Mouse (Mus musculus): ENCODE results near the gene Myof. TPM values are rescaled to one million over a fixed set of nuclear protein-coding genes. Genes with fewer than 3 reads are reported as not detected.
A peak's percentile ranks its signal among the peaks of the same experiment; 100 is the strongest.

Myof gene
- polyA plus RNA-seq, 1 experiment from 2014 or later, result 16.5 TPM

DNA sequence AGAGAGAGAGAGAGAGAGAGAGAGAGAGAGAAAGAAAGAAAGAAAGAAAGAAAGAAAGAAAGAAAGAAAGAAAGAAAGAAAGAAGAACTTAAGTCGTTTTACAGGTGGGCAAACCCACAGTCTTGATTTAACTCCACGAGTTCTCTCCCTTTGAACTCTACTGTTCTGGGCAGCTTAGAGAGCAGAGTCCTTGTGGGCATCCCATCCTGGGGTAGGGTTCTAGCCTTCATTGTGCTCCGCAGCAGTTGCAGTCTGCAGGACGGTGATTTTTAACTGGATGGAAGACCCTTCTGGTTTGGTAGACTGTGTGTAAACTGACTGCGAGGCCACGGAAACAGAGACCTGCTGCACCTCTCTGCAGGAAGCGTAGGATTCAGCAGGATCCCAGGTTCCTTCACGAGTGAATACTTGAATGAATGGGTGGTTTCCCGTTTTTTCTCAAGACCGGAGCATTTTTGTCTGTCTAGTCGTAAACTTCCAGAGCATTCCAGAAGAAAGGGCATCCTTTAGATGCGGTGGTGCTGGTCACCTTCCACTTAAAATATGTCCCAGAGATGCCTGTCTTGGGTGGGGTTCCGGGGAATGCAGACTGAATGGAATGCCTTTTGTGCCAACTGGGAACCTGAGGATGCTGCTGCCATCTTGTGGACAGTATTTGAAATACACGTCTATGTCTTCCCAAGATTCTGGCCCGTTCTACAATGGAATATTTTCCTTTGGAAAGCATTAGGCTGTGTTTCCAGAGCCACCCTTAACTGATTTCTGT is 156.8 kb downstream of the Myof start:
- whole genome bisulfite sequencing, result 16% methylated on average over 15 of the region's 15 CpGs
- H3K27ac ChIP-seq, result no peak overlapping the region
- H3K9ac ChIP-seq, result 0 out of 2 replicates have a peak overlapping the region, but pooled peaks have one; percentile 28
- peak overlapping the region; percentile 63 for H3K4me2 ChIP-seq
- H3K9me3 ChIP-seq (replicated peaks), result no peaks in the 10 kb centered on the region
- H3K27me3 ChIP-seq, result peaks cover 3% of the 10 kb centered on the region; the same call in 1 of the 2 replicates
- H3K36me3 ChIP-seq, result no peaks in the 10 kb centered on the region
- peaks cover 7% of the 10 kb centered on the region; the same call in 1 of the 2 replicates for H3K4me1 ChIP-seq
- ATAC-seq (replicated peaks; ENCODE audit: low FRiP score), result peak; percentile 46; the same call in 1 of the 2 replicates
- peak overlapping the region; percentile 30 for H3K4me3 ChIP-seq (replicated peaks)

DNA sequence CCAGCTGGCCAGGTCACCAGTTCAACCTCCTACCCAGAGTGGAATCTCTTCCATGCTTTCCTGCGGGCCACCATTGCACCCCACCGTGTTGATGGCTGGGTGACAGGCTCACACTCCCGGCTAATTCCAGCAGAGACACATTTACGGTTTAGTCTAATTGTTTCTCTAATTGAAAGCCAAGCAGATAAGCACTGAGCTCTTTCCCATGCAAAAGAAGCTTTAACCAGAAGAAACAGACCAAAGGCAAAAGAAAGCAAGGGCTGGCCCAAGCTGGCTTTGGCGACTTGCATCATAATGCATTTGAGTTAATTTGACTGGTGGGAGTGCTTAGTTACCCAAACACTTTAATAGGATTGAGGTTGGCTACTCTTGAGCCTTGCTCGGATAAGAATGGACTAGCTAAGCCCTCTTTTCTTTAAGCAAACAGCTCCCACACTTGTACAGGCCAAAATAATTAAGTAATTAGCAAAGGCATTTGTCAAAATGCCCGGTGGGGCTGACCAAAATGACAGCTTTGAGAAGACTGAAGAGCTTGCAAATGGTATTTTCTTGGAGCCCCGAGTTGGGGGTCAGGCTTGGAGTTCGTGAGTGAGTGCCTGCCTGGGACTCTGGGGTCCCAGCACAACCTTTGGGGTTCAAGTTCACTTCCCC is 161.8 kb downstream of the Myof start:
- peaks cover 37% of the 10 kb centered on the region for H3K27me3 ChIP-seq
- H3K9ac ChIP-seq, result no peak overlapping the region
- H3K4me3 ChIP-seq (replicated peaks), result no peak overlapping the region
- WGBS, result 16% methylated on average over 9 of the region's 9 CpGs
- H3K4me2 ChIP-seq, result no peak overlapping the region
- no peak for ATAC-seq (replicated peaks; ENCODE audit: low FRiP score)
- no peaks in the 10 kb centered on the region for H3K9me3 ChIP-seq (replicated peaks)
- no peaks in the 10 kb centered on the region for H3K36me3 ChIP-seq
- H3K27ac ChIP-seq, result no peak overlapping the region
- H3K4me1 ChIP-seq, result peaks cover 19% of the 10 kb centered on the region

DNA sequence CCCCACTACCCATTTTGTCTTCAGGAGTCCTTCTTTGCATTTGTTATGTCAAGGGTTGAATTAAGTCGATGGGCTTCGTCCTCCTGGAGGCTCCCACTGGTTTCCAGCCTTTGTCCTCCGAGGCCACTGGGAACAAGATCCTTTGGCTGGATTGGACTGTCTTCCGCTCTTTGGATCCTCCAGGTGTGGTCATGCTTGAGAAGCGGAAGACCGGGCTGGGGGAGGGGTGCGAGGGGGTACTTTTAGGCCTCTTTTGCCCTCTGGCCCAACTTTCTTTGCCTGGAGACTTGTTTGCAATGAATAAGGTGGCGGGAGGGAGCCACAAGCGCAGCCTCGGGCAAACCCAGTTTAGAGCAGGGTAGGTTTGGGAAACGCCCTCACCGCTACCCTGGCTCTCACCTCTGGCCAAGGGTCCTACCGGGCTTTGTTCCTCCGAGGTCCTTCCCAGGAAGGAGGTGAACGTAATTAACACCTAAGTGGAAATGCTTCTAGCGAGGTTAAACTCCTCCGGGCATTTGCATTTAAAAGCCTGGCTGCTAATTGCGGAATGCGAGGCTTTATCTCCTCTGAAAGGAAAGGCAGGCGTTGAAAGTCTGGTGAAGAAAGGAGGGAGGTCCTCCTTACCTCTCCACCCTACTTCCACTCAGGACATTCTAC is 165.7 kb downstream of the Myof start:
- ATAC-seq (replicated peaks; ENCODE audit: low FRiP score), result no peak; the same call in 1 of the 2 replicates
- H3K9ac ChIP-seq, result no peak overlapping the region
- no peak overlapping the region for H3K27ac ChIP-seq
- H3K9me3 ChIP-seq (replicated peaks), result no peaks in the 10 kb centered on the region
- no peaks in the 10 kb centered on the region for H3K36me3 ChIP-seq
- peaks cover 17% of the 10 kb centered on the region for H3K4me1 ChIP-seq
- 7% methylated on average over 20 of the region's 20 CpGs for WGBS
- H3K4me3 ChIP-seq (replicated peaks), result peak overlapping the region; percentile 10; the same call in 1 of the 2 replicates
- H3K27me3 ChIP-seq, result peaks cover 41% of the 10 kb centered on the region
- peak overlapping the region; percentile 48 for H3K4me2 ChIP-seq

DNA sequence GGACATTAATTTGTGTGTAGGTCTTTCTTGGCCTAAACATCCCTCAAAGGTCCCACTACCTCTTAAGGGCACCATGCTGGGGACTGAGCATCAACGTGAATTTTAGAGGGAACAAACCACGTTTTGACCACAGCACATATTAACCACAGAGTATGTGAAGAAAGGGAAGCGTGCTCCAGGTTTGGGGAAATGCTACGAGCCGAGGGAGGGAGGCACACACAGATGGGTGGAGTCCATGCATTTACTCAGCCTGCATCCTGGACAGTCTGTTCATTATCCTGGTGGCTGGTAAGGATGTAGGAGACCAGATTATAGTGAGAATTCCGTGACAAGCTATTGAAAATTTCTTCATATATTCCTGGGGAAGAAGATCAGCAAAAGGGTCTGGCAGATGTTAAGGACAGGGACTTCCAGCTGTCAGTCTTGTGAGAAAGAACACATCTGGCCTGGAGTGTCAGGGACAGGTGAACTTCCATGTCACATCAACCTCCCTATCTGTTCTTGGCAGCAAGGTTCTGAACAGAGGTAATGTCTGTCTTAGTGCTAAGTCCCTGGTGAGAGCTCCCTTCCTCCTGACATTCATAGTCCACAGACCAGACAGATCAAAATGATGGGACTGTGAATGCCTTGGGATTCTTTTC is 166.7 kb downstream of the Myof start:
- Histone ChIP-seq H3K4me3 (replicated peaks) (no peak overlapping the region), H3K36me3 (no peaks in the 10 kb centered on the region), H3K27ac (no peak overlapping the region), H3K9me3 (replicated peaks) (no peaks in the 10 kb centered on the region), H3K4me2 (no peak overlapping the region), H3K9ac (no peak overlapping the region), H3K4me1 (peaks cover 16% of the 10 kb centered on the region), H3K27me3 (peaks cover 41% of the 10 kb centered on the region)
- 65% methylated on average over 6 of the region's 6 CpGs for WGBS
- no peak for ATAC-seq (replicated peaks; ENCODE audit: low FRiP score)

DNA sequence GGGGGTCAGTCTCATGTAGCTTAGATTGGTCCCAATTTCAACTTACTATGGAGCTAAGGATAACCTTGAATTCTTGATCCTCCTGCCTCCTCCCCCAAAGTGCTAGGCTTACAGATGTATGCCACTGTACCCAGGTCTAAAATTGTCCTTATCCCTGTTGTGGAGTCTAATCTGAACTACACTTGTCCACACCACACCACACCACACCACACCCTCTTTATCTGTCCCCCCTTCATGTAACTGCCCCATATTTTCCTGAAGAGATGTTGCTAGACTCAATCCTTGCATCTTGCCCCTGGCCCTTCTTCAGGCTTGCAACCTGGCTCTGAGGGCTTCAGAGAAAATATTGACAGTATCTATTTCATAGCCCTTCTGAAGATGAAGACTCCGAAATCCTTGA is 169.9 kb downstream of the Myof start:
- H3K27ac ChIP-seq, result no peak overlapping the region
- peaks cover 11% of the 10 kb centered on the region for H3K4me1 ChIP-seq
- H3K4me2 ChIP-seq, result no peak overlapping the region
- WGBS, result 90% methylated on average over 1 of the region's 1 CpGs
- H3K9ac ChIP-seq, result no peak overlapping the region
- no peak overlapping the region for H3K4me3 ChIP-seq (replicated peaks)
- H3K36me3 ChIP-seq, result no peaks in the 10 kb centered on the region
- peaks cover 24% of the 10 kb centered on the region for H3K27me3 ChIP-seq
- no peak for ATAC-seq (replicated peaks; ENCODE audit: low FRiP score)
- no peaks in the 10 kb centered on the region for H3K9me3 ChIP-seq (replicated peaks)

DNA sequence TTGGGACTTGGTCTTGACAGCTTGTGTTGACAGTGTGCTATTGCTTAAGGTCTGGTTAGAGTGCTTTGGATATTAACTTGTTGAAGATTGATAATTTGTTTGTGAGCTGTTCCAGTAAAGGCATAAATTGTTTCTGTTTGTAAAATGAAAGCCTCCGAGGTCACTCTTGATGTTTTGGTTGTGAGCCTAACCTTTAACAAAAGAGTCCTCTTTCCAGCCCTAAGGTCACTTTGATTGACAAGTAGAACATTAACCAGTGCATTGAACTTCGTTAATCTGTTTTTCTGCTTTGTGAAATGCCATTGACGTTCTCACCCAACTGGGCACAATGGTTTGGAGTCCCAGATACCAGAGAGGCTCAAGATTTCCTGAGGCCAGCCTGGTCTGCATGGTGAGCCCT is 175.8 kb downstream of the Myof start:
- no peaks in the 10 kb centered on the region for H3K4me1 ChIP-seq
- 72% methylated on average over 3 of the region's 3 CpGs for WGBS
- no peaks in the 10 kb centered on the region for H3K27me3 ChIP-seq
- H3K27ac ChIP-seq, result no peak overlapping the region
- H3K4me2 ChIP-seq, result no peak overlapping the region
- H3K9ac ChIP-seq, result no peak overlapping the region
- H3K36me3 ChIP-seq, result no peaks in the 10 kb centered on the region
- no peak for ATAC-seq (replicated peaks; ENCODE audit: low FRiP score)
- H3K4me3 ChIP-seq (replicated peaks), result no peak overlapping the region
- no peaks in the 10 kb centered on the region for H3K9me3 ChIP-seq (replicated peaks)

DNA sequence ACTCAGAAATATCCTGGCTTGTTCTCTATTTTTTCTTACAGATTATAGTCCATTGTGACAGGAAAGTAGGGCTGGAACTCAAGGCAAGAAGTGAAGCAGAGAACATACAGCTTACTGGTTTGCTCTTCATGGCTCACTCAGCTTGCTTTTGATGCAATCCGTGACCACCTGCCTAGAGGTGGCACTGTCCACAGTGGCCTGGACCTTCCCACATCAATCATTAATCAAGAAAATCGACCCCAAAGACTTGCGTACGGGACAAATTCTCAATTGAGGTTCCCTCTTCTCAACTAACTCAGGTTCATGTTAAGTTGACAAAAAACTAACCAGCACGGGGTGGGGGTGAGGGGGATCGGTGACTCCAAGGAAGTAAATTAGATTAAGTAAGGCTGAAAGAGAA is 176.4 kb downstream of the Myof start:
- H3K9ac ChIP-seq, result no peak overlapping the region
- no peak overlapping the region for H3K4me3 ChIP-seq (replicated peaks)
- no peak overlapping the region for H3K27ac ChIP-seq
- H3K4me2 ChIP-seq, result no peak overlapping the region
- no peaks in the 10 kb centered on the region for H3K4me1 ChIP-seq
- H3K9me3 ChIP-seq (replicated peaks), result no peaks in the 10 kb centered on the region
- H3K27me3 ChIP-seq, result no peaks in the 10 kb centered on the region
- WGBS, result 77% methylated on average over 6 of the region's 6 CpGs
- no peak for ATAC-seq (replicated peaks; ENCODE audit: low FRiP score)
- no peaks in the 10 kb centered on the region for H3K36me3 ChIP-seq

DNA sequence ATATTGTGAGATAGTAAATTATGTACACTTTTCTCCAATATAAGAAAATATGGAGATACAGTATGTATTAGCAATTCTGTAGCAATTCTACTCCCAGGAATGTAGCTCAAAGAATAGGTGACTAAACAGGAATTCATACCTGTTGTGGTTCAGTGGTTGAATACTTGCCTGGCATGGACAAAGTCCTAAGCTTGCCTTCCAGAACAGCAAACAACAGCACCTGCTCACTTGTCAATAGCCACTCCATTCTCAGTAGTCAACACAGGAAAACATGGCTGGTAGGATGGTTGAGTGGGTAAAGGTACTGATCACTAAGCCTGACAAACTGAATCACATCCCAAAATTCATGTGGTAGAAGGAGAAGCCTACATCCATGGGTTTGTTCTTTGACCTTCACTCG is 182.2 kb downstream of the Myof start:
- Histone ChIP-seq H3K9ac (no peak overlapping the region), H3K36me3 (no peaks in the 10 kb centered on the region), H3K4me1 (no peaks in the 10 kb centered on the region), H3K4me2 (no peak overlapping the region), H3K27ac (no peak overlapping the region), H3K27me3 (no peaks in the 10 kb centered on the region), H3K4me3 (replicated peaks) (no peak overlapping the region), H3K9me3 (replicated peaks) (no peaks in the 10 kb centered on the region)
- 97% methylated on average over 1 of the region's 1 CpGs for WGBS
- ATAC-seq (replicated peaks; ENCODE audit: low FRiP score), result no peak

DNA sequence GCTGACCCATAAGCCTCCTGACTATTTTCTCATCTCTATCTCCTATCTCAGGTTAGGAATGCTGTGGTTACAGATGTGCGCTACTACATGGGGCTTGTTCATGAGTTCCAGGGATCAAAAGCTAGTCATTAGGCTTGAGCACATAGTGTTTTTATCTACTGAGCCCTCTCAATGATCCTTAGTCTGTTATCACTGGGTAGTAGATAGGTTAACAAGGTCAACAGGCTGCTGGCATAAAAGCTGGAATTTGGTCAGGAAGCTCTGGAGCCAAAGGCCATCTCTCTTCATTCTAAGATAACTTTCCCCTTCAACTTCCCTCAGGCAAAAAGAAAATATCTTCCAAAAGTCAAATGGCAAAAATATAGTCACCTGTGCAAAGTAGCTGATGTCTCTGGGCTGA is 183.1 kb downstream of the Myof start:
- no peak for ATAC-seq (replicated peaks; ENCODE audit: low FRiP score)
- Histone ChIP-seq H3K9me3 (replicated peaks) (no peaks in the 10 kb centered on the region), H3K4me2 (no peak overlapping the region), H3K9ac (no peak overlapping the region), H3K27me3 (no peaks in the 10 kb centered on the region), H3K4me1 (no peaks in the 10 kb centered on the region), H3K27ac (no peak overlapping the region), H3K36me3 (no peaks in the 10 kb centered on the region), H3K4me3 (replicated peaks) (no peak overlapping the region)
- WGBS, result 88% methylated on average over 1 of the region's 1 CpGs

DNA sequence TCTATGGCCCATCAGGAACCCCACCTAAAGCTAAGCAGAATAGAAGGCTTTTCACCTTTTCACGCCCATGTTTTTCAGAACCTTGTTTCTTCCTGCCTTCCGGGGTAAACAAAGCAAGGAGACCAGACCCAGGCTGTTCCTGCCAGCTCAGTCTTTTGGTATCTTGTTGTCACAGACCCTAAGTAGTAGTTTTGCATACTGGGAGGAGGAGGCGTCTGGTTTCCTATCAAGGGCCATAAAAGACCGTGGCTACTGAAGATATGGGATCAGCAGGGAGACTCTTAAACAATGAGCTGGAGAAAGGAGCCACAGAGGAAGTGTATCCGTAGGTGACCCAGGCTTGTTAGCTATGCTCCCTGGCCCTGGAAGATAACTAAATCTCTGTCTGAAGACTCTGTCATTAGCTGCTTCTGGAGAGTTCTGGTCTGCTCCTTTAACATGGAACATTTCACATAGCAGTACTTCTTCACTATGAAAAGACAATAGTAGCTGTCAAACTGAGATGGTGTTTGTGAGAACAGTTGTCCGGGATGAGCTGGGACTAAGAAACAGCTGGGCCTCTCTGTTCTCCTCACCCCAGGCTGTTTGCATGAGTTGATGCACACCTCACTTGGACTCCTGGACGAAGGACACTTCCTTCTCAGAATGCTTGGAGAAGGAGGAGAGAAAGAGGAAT is 184.8 kb downstream of the Myof start:
- ATAC-seq (replicated peaks; ENCODE audit: low FRiP score), result no peak
- 56% methylated on average over 7 of the region's 7 CpGs for WGBS
- no peak overlapping the region for H3K4me2 ChIP-seq
- H3K27ac ChIP-seq, result no peak overlapping the region
- H3K27me3 ChIP-seq, result no peaks in the 10 kb centered on the region
- no peaks in the 10 kb centered on the region for H3K4me1 ChIP-seq
- no peaks in the 10 kb centered on the region for H3K36me3 ChIP-seq
- H3K9ac ChIP-seq, result no peak overlapping the region
- no peaks in the 10 kb centered on the region for H3K9me3 ChIP-seq (replicated peaks)
- no peak overlapping the region for H3K4me3 ChIP-seq (replicated peaks)

DNA sequence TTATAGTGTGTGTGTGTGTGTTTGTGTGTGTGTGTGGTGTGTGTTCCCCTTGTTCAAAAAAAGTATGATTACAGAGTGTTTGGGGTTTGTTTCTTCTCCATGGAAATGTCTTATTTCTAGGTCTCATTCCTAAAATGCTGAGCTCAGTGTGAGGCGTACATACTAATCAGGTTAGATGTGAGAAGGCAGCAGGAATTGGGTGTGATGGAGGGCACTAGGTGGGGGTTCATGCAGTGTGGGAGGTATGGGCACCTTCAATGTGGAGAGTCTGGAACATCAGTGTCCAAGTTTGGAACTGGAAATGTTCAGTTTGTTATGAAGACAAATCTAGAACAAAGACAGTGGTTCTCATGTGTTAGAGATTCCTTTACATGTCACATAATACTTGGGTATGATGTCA is 191.3 kb downstream of the Myof start:
- no peak for ATAC-seq (replicated peaks; ENCODE audit: low FRiP score)
- Histone ChIP-seq H3K4me1 (no peaks in the 10 kb centered on the region), H3K4me2 (no peak overlapping the region), H3K4me3 (replicated peaks) (no peak overlapping the region), H3K27ac (no peak overlapping the region), H3K27me3 (no peaks in the 10 kb centered on the region), H3K36me3 (no peaks in the 10 kb centered on the region), H3K9me3 (replicated peaks) (no peaks in the 10 kb centered on the region), H3K9ac (no peak overlapping the region)
- 71% methylated on average over 1 of the region's 1 CpGs for WGBS

Measured in kidney, embryonic 15.5 days (tissue).